Comparison of ENCODE assay signal across 27 mouse cellular contexts in genomic region chr12:100537091-100537490, GRCm38 (mm10). TPM values are rescaled to one million over a fixed set of nuclear protein-coding genes. Genes with fewer than 3 reads are reported as not detected.
DNase-seq lines count a peak whose midpoint lies in the region; ATAC-seq and TF ChIP-seq lines count a peak whose summit lies in the region.
"Had no signal": no experiment of that assay in that cellular context is flagged by ENCODE, and none has a peak within 500 bp of the region (broad histone marks: within the 10 kb centered on the region; RNA-seq: fewer than 3 reads in every experiment).

No protein-coding gene starts in this region.

- H3K36me3 ChIP-seq in intestine, embryonic 14.5 days (ENCODE audit: control insufficient read depth, insufficient read depth, low read length): no peaks in the 10 kb centered on the region
- no peaks in the 10 kb centered on the region for H3K36me3 ChIP-seq in intestine, embryonic 16.5 days (ENCODE audit: control insufficient read depth, insufficient read depth, low read length)
- H3K36me3 ChIP-seq in neural tube, embryonic 15.5 days: no peaks in the 10 kb centered on the region
- no peaks in the 10 kb centered on the region for H3K36me3 ChIP-seq in ES-Bruce4 (ENCODE audit: control insufficient read depth, insufficient read depth, low read length, poor library complexity, severe bottlenecking)
- H3K36me3 ChIP-seq: embryonic facial prominence, embryonic 12.5 days; embryonic facial prominence, embryonic 15.5 days; heart, embryonic 12.5 days; heart, embryonic 15.5 days had no signal

- H3K9ac ChIP-seq in intestine, embryonic 14.5 days (ENCODE audit: low read length): no peak overlapping the region
- H3K9ac ChIP-seq in intestine, embryonic 16.5 days (ENCODE audit: low read depth, low read length): no peak overlapping the region
- H3K9ac ChIP-seq in neural tube, embryonic 15.5 days (replicated peaks): no peak overlapping the region
- H3K9ac ChIP-seq in ES-Bruce4 (ENCODE audit: low read depth, poor library complexity, severe bottlenecking): no peak overlapping the region
- H3K9ac ChIP-seq: embryonic facial prominence, embryonic 12.5 days; embryonic facial prominence, embryonic 15.5 days; heart, embryonic 12.5 days; heart, embryonic 15.5 days; hindbrain, embryonic 14.5 days had no signal

- no peak overlapping the region for H3K4me2 ChIP-seq in intestine, embryonic 14.5 days (ENCODE audit: low read length)
- H3K4me2 ChIP-seq in intestine, embryonic 16.5 days (ENCODE audit: low read depth, low read length): no peak overlapping the region
- H3K4me2 ChIP-seq in neural tube, embryonic 15.5 days: no peak overlapping the region
- H3K4me2 ChIP-seq: embryonic facial prominence, embryonic 12.5 days; embryonic facial prominence, embryonic 15.5 days; heart, embryonic 12.5 days; heart, embryonic 15.5 days; hindbrain, embryonic 14.5 days had no signal

- H3K9me3 ChIP-seq in intestine, embryonic 14.5 days (ENCODE audit: control insufficient read depth, low read length): no peaks in the 10 kb centered on the region
- H3K9me3 ChIP-seq in intestine, embryonic 16.5 days (ENCODE audit: control insufficient read depth, low read length): no peaks in the 10 kb centered on the region
- no peaks in the 10 kb centered on the region for H3K9me3 ChIP-seq in neural tube, embryonic 15.5 days (replicated peaks)
- H3K9me3 ChIP-seq in ES-Bruce4 (replicated peaks; ENCODE audit: control insufficient read depth, insufficient read depth, low read length, poor library complexity, severe bottlenecking): no peaks in the 10 kb centered on the region
- H3K9me3 ChIP-seq: embryonic facial prominence, embryonic 12.5 days; embryonic facial prominence, embryonic 15.5 days; G1E; heart, embryonic 12.5 days; heart, embryonic 15.5 days had no signal

- H3K4me3 ChIP-seq in intestine, embryonic 14.5 days (ENCODE audit: low read depth, low read length): no peak overlapping the region
- H3K4me3 ChIP-seq in intestine, embryonic 16.5 days (ENCODE audit: low read length): no peak overlapping the region
- no peak overlapping the region for H3K4me3 ChIP-seq in neural tube, embryonic 15.5 days (replicated peaks)
- H3K4me3 ChIP-seq in ES-Bruce4 (ENCODE audit: low read depth, low read length): no peak overlapping the region
- H3K4me3 ChIP-seq: embryonic facial prominence, embryonic 12.5 days; embryonic facial prominence, embryonic 15.5 days; heart, adult 2 months; heart, embryonic 12.5 days; heart, embryonic 15.5 days had no signal

- DNase-seq in intestine, embryonic 14.5 days (ENCODE audit: low spot score): peak; percentile 51
- peak; percentile 11 for DNase-seq in neural tube, embryonic 10.5 days (ENCODE audit: extremely low spot score, low spot score)
- no peak for DNase-seq in kidney, adult 11 months
- DNase-seq: adrenal gland, postnatal 10 days; adrenal gland, postnatal 36 days; cerebellum, adult 11 months; cerebellum, adult 2 months; cerebellum, adult 9-11 months; cerebellum, postnatal 25 days; gastrocnemius, postnatal 25 days; heart, adult 2 months; heart, postnatal 10 days; heart, postnatal 4 days had no signal

- H3K27me3 ChIP-seq in intestine, embryonic 14.5 days (replicated peaks; ENCODE audit: control insufficient read depth, insufficient read depth, low read length): no peaks in the 10 kb centered on the region
- no peaks in the 10 kb centered on the region for H3K27me3 ChIP-seq in intestine, embryonic 16.5 days (replicated peaks; ENCODE audit: control insufficient read depth, insufficient read depth, low read length)
- no peaks in the 10 kb centered on the region for H3K27me3 ChIP-seq in neural tube, embryonic 15.5 days (replicated peaks)
- no peaks in the 10 kb centered on the region for H3K27me3 ChIP-seq in ES-Bruce4 (ENCODE audit: control insufficient read depth, insufficient read depth, low read length, poor library complexity, severe bottlenecking)
- H3K27me3 ChIP-seq: embryonic facial prominence, embryonic 12.5 days; embryonic facial prominence, embryonic 15.5 days; heart, embryonic 12.5 days; heart, embryonic 15.5 days; Patski had no signal

- no peak for ATAC-seq in intestine, embryonic 14.5 days (replicated peaks; ENCODE audit: low FRiP score, low TSS enrichment, low read depth)
- ATAC-seq in intestine, embryonic 16.5 days: no peak
- ATAC-seq in neural tube, embryonic 15.5 days (ENCODE audit: low FRiP score): no peak
- ATAC-seq: CD4-positive, CD25-positive, alpha-beta regulatory T cell, adult 4 months; forebrain, embryonic 14.5 days; hindbrain, postnatal 0 days; inflammation-experienced regulatory T-cells, adult 6 months; Patski had no signal

- TF ChIP-seq CTCF in ES-Bruce4 (IDR thresholded peaks at IDR 0.05; ENCODE audit: low read depth, low read length): no peak

- no peak for TF ChIP-seq POLR2A in ES-Bruce4 (IDR thresholded peaks at IDR 0.05; ENCODE audit: insufficient read depth, low read length)

- no peak for TF ChIP-seq EP300 in ES-Bruce4 (IDR thresholded peaks at IDR 0.05; ENCODE audit: insufficient read depth, low read depth, low read length)

- WGBS in intestine, embryonic 14.5 days: 39% methylated on average over 11 of the region's 11 CpGs
- 56% methylated on average over 11 of the region's 11 CpGs for WGBS in intestine, embryonic 16.5 days
- 84% methylated on average over 11 of the region's 11 CpGs for WGBS in neural tube, embryonic 15.5 days

- no peak overlapping the region for H3K27ac ChIP-seq in intestine, embryonic 14.5 days (ENCODE audit: low read depth)
- no peak overlapping the region for H3K27ac ChIP-seq in intestine, embryonic 16.5 days (ENCODE audit: low read length)
- no peak overlapping the region for H3K27ac ChIP-seq in neural tube, embryonic 15.5 days (replicated peaks)
- peak overlapping the region; percentile 12; the same call in 1 of the 2 replicates for H3K27ac ChIP-seq in ES-Bruce4 (ENCODE audit: insufficient read depth, low read length)
- H3K27ac ChIP-seq: embryonic facial prominence, embryonic 12.5 days; embryonic facial prominence, embryonic 15.5 days; heart, adult 2 months; heart, embryonic 15.5 days; hindbrain, embryonic 14.5 days; hindbrain, postnatal 0 days had no signal

- H3K4me1 ChIP-seq in intestine, embryonic 14.5 days (replicated peaks; ENCODE audit: control insufficient read depth, insufficient read depth, low read length): 0 out of 2 replicates have a peak, but pooled peaks cover 4% of the 10 kb centered on the region
- H3K4me1 ChIP-seq in intestine, embryonic 16.5 days (ENCODE audit: control insufficient read depth, insufficient read depth, low read length): 0 out of 2 replicates have a peak, but pooled peaks cover 2% of the 10 kb centered on the region
- H3K4me1 ChIP-seq in neural tube, embryonic 15.5 days: 0 out of 2 replicates have a peak, but pooled peaks cover 6% of the 10 kb centered on the region
- peaks cover 10% of the 10 kb centered on the region for H3K4me1 ChIP-seq in ES-Bruce4 (ENCODE audit: control insufficient read depth, insufficient read depth, low read length)
- H3K4me1 ChIP-seq: embryonic facial prominence, embryonic 12.5 days; embryonic facial prominence, embryonic 15.5 days had no signal

RNA-seq across cellular contexts. Expression of gene Ttc7b, which starts 16.5 kb away (rescaled TPM):
- polyA plus RNA-seq in intestine, embryonic 14.5 days (2014; fragmentation: Nextera tagmentation; extraction: Ambion mirVana): 5.9 TPM in 2 replicates
- polyA plus RNA-seq in intestine, embryonic 16.5 days (2015; fragmentation: Nextera tagmentation; extraction: Ambion mirVana): 2.4 and 2.8 TPM in 2 replicates
- polyA plus RNA-seq in neural tube, embryonic 15.5 days (2015; fragmentation: Nextera tagmentation; extraction: Ambion mirVana): 7.3 and 10.2 TPM in 2 replicates
- polyA plus RNA-seq in ES-Bruce4 (2011; ENCODE audit: insufficient read depth, insufficient read length, low read depth, missing spikeins): 56.0 and 61.1 TPM in 2 replicates
